Mouse (Mus musculus) frontal cortex, adult 2 months (tissue): ENCODE data around the gene Speer4c. TPM values are rescaled to one million over a fixed set of nuclear protein-coding genes. Genes with fewer than 3 reads are reported as not detected.

Source experiments
- polyA plus RNA-seq: library from polyadenylated mRNA; depleted of rRNA; stranded (reverse); fragments of >200 nt; gene quantifications from 2 replicates; pipeline ENCODE4 v1.2.3, GENCODE M21; 2012; rRNA removed

Gene Speer4c
- polyA plus RNA-seq, 1 experiment, result not detected

Other genes starting within 250 kb of the Speer4c start
- gene Gm21149, start 237.7 kb downstream of the Speer4c start, polyA plus RNA-seq, result not detected in 2 replicates
- gene Gm21190, start 185.0 kb downstream of the Speer4c start, polyA plus RNA-seq, result not detected in 2 replicates
- gene Gm21083, start 136.9 kb downstream of the Speer4c start, polyA plus RNA-seq, result not detected in 2 replicates
- gene Speer4d, start 95.2 kb downstream of the Speer4c start, polyA plus RNA-seq, result not detected in 2 replicates
- gene 4930572O03Rik, start 57.2 kb downstream of the Speer4c start, polyA plus RNA-seq, result not detected in 2 replicates
- 87.5 and 94.9 TPM in 2 replicates for gene Cacna2d1, start 220.4 kb upstream of the Speer4c start, polyA plus RNA-seq